Mouse (Mus musculus) hindlimb bud, embryonic 11.5 days (tissue): ENCODE results near the gene Timm50.

Experiments
- DNase-seq: peaks from one replicate; pipeline ENCODE4 v3.0.0-alpha.2; 2012; ENCODE audit warnings: low read depth, low spot score; ENCODE audit errors: extremely low spot score

The Timm50 gene

GRCm38 (mm10) chr7:28311926-28312543 lies at the start of gene Timm50:
Timm50 (minus strand) TSS chr7:28312072.
- peak; percentile 93 for DNase-seq

GRCm38 (mm10) chr7:28360291-28360690 lies 48.4 kb upstream of the Timm50 start:
- no peak for DNase-seq

- DNase-seq = no peak
Observed at GRCm38 (mm10) chr7:28359854-28360253, 48.0 kb upstream of the Timm50 start.

- no peak for DNase-seq
Observed at GRCm38 (mm10) chr7:28358431-28358830, 46.6 kb upstream of the Timm50 start.

- DNase-seq = no peak
Observed at GRCm38 (mm10) chr7:28357984-28358383, 46.1 kb upstream of the Timm50 start.

GRCm38 (mm10) chr7:28356981-28357380 lies 45.1 kb upstream of the Timm50 start:
- DNase-seq = no peak

GRCm38 (mm10) chr7:28355221-28355620 lies 43.3 kb upstream of the Timm50 start:
- DNase-seq = no peak

- no peak for DNase-seq
Observed at GRCm38 (mm10) chr7:28354596-28354995, 42.7 kb upstream of the Timm50 start.

- no peak for DNase-seq
Observed at GRCm38 (mm10) chr7:28354113-28354581, 42.3 kb upstream of the Timm50 start.

- no peak for DNase-seq
Observed at GRCm38 (mm10) chr7:28353267-28353666, 41.4 kb upstream of the Timm50 start.

- no peak for DNase-seq
Observed at GRCm38 (mm10) chr7:28351676-28352191, 39.9 kb upstream of the Timm50 start.

GRCm38 (mm10) chr7:28350155-28350883 lies 38.4 kb upstream of the Timm50 start, which contains the start of gene Rps16:
Rps16 (plus strand) TSS chr7:28350652.
- peak; percentile 92 for DNase-seq

- no peak for DNase-seq
Observed at GRCm38 (mm10) chr7:28348601-28349000, 36.7 kb upstream of the Timm50 start.

GRCm38 (mm10) chr7:28347746-28348145 lies 35.9 kb upstream of the Timm50 start:
- DNase-seq = no peak

- no peak for DNase-seq
Observed at GRCm38 (mm10) chr7:28344637-28345036, 32.8 kb upstream of the Timm50 start.

GRCm38 (mm10) chr7:28341381-28341780 lies 29.5 kb upstream of the Timm50 start:
- DNase-seq = no peak

- no peak for DNase-seq
Observed at GRCm38 (mm10) chr7:28339213-28339917, 27.5 kb upstream of the Timm50 start.

GRCm38 (mm10) chr7:28338108-28338998 lies 26.5 kb upstream of the Timm50 start, which contains the start of gene Supt5:
Supt5 (minus strand) TSS chr7:28338746.
- peak; percentile 94 for DNase-seq

GRCm38 (mm10) chr7:28335471-28335870 lies 23.6 kb upstream of the Timm50 start:
- DNase-seq = no peak

GRCm38 (mm10) chr7:28334534-28334933 lies 22.7 kb upstream of the Timm50 start:
- no peak for DNase-seq
